Mouse (Mus musculus) CH12.LX (cell line): ENCODE results near the gene Prkn. TPM values are rescaled to one million over a fixed set of nuclear protein-coding genes. Genes with fewer than 3 reads are reported as not detected.

Experiments
- DNase-seq: peaks from one replicate; pipeline ENCODE4 v3.0.0-alpha.2; 2013; ENCODE audit errors: extremely low read depth
- H3K27ac ChIP-seq: 2 replicates; pipeline ENCODE4 v1.5.1; 2012; ENCODE audit warnings: low read depth, mild to moderate bottlenecking, control low read depth, moderate library complexity; ENCODE audit not compliant: insufficient read depth
- H3K27me3 ChIP-seq: replicated peaks from 2 replicates; pipeline ENCODE3; 2012; ENCODE audit warnings: inconsistent platforms
- H3K36me3 ChIP-seq, 2 experiments: replicated peaks in 1 of 2; 2 replicates each; pipeline versions ENCODE3 to v1.6.1; 2012; ENCODE audit warnings: inconsistent platforms in 1 of 2, low read length in 1 of 2, mild to moderate bottlenecking in 1 of 2, mixed read lengths in 1 of 2, moderate library complexity in 1 of 2; ENCODE audit not compliant: control insufficient read depth in 1 of 2, insufficient read depth in 1 of 2
- H3K4me1 ChIP-seq, 2 experiments: 2 replicates each; pipeline ENCODE4 v1.6.1; 2012; ENCODE audit warnings: inconsistent platforms in 1 of 2, moderate library complexity in 1 of 2; ENCODE audit not compliant: insufficient read depth in 2 of 2, control insufficient read depth in 1 of 2
- H3K4me2 ChIP-seq: 2 replicates; pipeline ENCODE4 v1.6.1; 2012; ENCODE audit warnings: low read depth, mild to moderate bottlenecking, control low read depth; ENCODE audit not compliant: poor library complexity, insufficient read depth, severe bottlenecking
- H3K4me3 ChIP-seq, 3 experiments: fragments of 150-350 bp in 1 of 3; sonication (generic) in 1 of 3; replicated peaks in 1 of 3; 2 replicates each; pipeline versions ENCODE3 to v1.5.1; 2011 to 2012; ENCODE audit warnings: low read depth in 2 of 3, low read length in 2 of 3, mild to moderate bottlenecking in 2 of 3, moderate library complexity in 2 of 3, control low read depth in 1 of 3, improper control_type of control experiment in 1 of 3, inconsistent platforms in 1 of 3, mixed read lengths in 1 of 3; ENCODE audit not compliant: poor library complexity in 1 of 3
- H3K79me2 ChIP-seq: replicated peaks from 2 replicates; pipeline ENCODE4 v1.6.1; 2012; ENCODE audit warnings: mild to moderate bottlenecking, moderate library complexity; ENCODE audit not compliant: control insufficient read depth, poor library complexity, insufficient read depth, severe bottlenecking; ENCODE audit errors: extremely low read depth
- H3K9ac ChIP-seq: 2 replicates; pipeline ENCODE4 v1.6.1; 2012; ENCODE audit warnings: low read depth, mild to moderate bottlenecking, control low read depth, moderate library complexity; ENCODE audit not compliant: insufficient read depth
- H3K9me3 ChIP-seq: replicated peaks from 2 replicates; pipeline ENCODE3; 2012; ENCODE audit warnings: low read length, inconsistent platforms, mixed read lengths
- BHLHE40 ChIP-seq: IDR thresholded peaks from 2 replicates; pipeline ENCODE4 v1.6.1; 2011; ENCODE audit warnings: mild to moderate bottlenecking, low read depth, low read length, improper control_type of control experiment
- E2F4 ChIP-seq: IDR thresholded peaks from 2 replicates; pipeline ENCODE4 v1.6.1; 2011; ENCODE audit warnings: low read depth, low read length, improper control_type of control experiment; ENCODE audit not compliant: insufficient replicate concordance
- ETS1 ChIP-seq: conservative IDR thresholded peaks from 2 replicates; pipeline ENCODE4 v1.6.1; 2012; ENCODE audit warnings: low read depth, mild to moderate bottlenecking, inconsistent platforms, low read length, improper control_type of control experiment, moderate library complexity
- GABPA ChIP-seq: IDR thresholded peaks from 2 replicates; pipeline ENCODE4 v1.6.1; 2012; ENCODE audit warnings: low read depth, low read length, improper control_type of control experiment, inconsistent platforms; ENCODE audit not compliant: insufficient replicate concordance
- IRF4 ChIP-seq: IDR thresholded peaks from 2 replicates; pipeline ENCODE4 v1.6.1; 2014; ENCODE audit warnings: low read depth, mild to moderate bottlenecking, inconsistent platforms, low read length, improper control_type of control experiment
- JUND ChIP-seq: conservative IDR thresholded peaks from 2 replicates; pipeline ENCODE4 v1.6.1; 2011; ENCODE audit warnings: low read depth, low read length, improper control_type of control experiment
- MEF2A ChIP-seq: IDR thresholded peaks from 2 replicates; pipeline ENCODE4 v1.6.1; 2014; ENCODE audit warnings: low read depth, mild to moderate bottlenecking, inconsistent platforms, low read length, improper control_type of control experiment, borderline replicate concordance
- MXI1 ChIP-seq: IDR thresholded peaks from 2 replicates; pipeline ENCODE4 v1.6.1; 2011; ENCODE audit warnings: mild to moderate bottlenecking, low read depth, low read length, improper control_type of control experiment
- NRF1 ChIP-seq: IDR thresholded peaks from 2 replicates; pipeline ENCODE4 v1.6.1; 2014; ENCODE audit warnings: low read depth, mild to moderate bottlenecking, inconsistent platforms, low read length, improper control_type of control experiment, moderate library complexity
- PAX5 ChIP-seq: IDR thresholded peaks from 2 replicates; pipeline ENCODE4 v1.6.1; 2012; ENCODE audit warnings: low read length, inconsistent platforms, mixed read lengths
- POLR2AphosphoS2 ChIP-seq: IDR thresholded peaks from 2 replicates; pipeline ENCODE4 v1.6.1; 2011; ENCODE audit warnings: low read depth, low read length, improper control_type of control experiment
- RAD21 ChIP-seq: IDR thresholded peaks from 2 replicates; pipeline ENCODE4 v1.6.1; 2011; ENCODE audit warnings: low read depth, mild to moderate bottlenecking, low read length, improper control_type of control experiment, moderate library complexity
- RCOR1 ChIP-seq: conservative IDR thresholded peaks from 2 replicates; pipeline ENCODE4 v1.6.1; 2012; ENCODE audit warnings: low read depth, mild to moderate bottlenecking, inconsistent platforms, low read length, improper control_type of control experiment
- SIN3A ChIP-seq: IDR thresholded peaks from 2 replicates; pipeline ENCODE4 v1.6.1; 2012; ENCODE audit warnings: low read length, improper control_type of control experiment, inconsistent platforms
- TBP ChIP-seq: conservative IDR thresholded peaks from 2 replicates; pipeline ENCODE4 v1.6.1; 2011; ENCODE audit warnings: low read depth, low read length, improper control_type of control experiment
- USF2 ChIP-seq: conservative IDR thresholded peaks from 2 replicates; pipeline ENCODE4 v1.6.1; 2011; ENCODE audit warnings: low read depth, low read length, improper control_type of control experiment
- dilution Hi-C: fragments of 300-500 bp; cut with MboI; formaldehyde crosslinking; loops from 2 replicates; pipeline ENCODE4 v1.14.3; 2020; ENCODE audit warnings: low sequenced_read_pairs; ENCODE audit not compliant: extremely low pct_unique_long_range_greater_than_20kb, extremely low pct_ligation_motif_present
- in situ Hi-C: fragments of 300-500 bp; cut with MboI; formaldehyde crosslinking; loops from 3 replicates; pipeline ENCODE4 v1.14.3; 2019; ENCODE audit warnings: low sequenced_read_pairs, low pct_ligation_motif_present, low pct_unique_long_range_greater_than_20kb, mixed read lengths
- polyA plus RNA-seq: library from polyadenylated mRNA; unstranded; fragments of >175 nt; gene quantifications from 2 replicates; pipeline ENCODE4 v1.2.1, GENCODE M21; 2012; ENCODE audit warnings: low read depth; ENCODE audit not compliant: insufficient read length
- total RNA-seq, 2 experiments: library from RNA; depleted of rRNA; stranded (reverse); fragments of 300-350 nt in 1 of 2; fragments of >200 nt in 1 of 2; gene quantifications; 2 replicates each; pipeline ENCODE4 v1.2.3; 2012 to 2014

Gene Prkn
- total and polyA plus RNA-seq, 3 experiments = 0.08 TPM; not detected in 2

DNA sequence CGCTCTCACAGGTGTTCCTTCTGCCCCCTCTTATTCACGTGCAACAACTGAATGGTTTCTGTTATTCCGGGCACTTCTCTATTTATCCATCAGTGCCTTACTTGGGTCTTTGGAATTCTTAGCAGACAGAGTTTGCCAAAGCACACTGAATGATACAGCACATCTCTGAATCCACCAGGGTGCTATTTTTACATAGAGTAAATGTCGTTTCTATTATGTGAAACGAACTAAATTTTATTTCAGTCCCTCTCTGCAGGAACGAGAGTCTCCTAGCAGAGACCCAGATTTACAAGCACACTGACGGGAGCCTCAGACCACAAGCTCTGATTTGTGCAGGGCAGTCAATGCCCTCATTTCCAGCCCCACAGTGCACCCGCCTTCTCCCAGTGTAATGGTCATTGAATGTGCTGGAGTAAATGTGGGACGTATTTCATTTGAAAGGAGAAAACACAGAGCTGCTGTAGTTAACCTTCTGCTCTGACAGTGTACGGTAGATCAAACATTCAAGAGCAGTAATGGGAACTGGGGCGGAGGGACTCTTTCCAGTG is 841.7 kb downstream of the Prkn start:
- H3K27me3 ChIP-seq = peaks cover 3% of the 10 kb centered on the region
- no peak overlapping the region for H3K4me2 ChIP-seq
- no peaks in the 10 kb centered on the region for H3K36me3 ChIP-seq
- H3K4me3 ChIP-seq = no peak overlapping the region
- no peaks in the 10 kb centered on the region for H3K4me1 ChIP-seq
- H3K9ac ChIP-seq = no peak overlapping the region
- H3K27ac ChIP-seq = no peak overlapping the region
- H3K79me2 ChIP-seq = no peaks in the 10 kb centered on the region
- in situ Hi-C loops = no loop called here
- dilution Hi-C loops = no loop called here
- no peak for TF ChIP-seq TBP
- no peak for TF ChIP-seq IRF4
- no peak for TF ChIP-seq RCOR1
- no peak for TF ChIP-seq MXI1
- H3K9me3 ChIP-seq = no peaks in the 10 kb centered on the region
- no peak for DNase-seq

DNA sequence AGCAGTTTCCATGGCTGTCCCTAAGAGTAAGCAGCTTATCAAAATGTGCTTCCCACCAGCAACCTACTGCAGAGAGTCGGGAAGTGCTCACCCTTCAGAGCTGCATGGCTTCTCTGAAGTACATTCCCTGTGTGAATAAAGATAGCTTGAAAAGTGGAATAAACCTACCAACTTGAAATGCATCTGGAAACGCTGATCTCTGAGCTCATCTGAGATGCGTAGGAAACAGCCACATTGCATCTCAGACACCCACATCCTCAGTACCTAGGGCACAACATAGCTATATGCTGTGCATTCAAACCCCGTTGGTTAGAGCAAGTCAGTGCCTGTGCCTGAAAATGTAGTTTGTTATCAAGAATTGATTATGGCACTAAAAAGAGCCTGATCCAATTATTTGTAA is 864.8 kb downstream of the Prkn start:
- TF ChIP-seq JUND = no peak
- no peak for TF ChIP-seq E2F4
- TF ChIP-seq ETS1 = no peak
- no peak for TF ChIP-seq USF2
- no peak for TF ChIP-seq PAX5
- TF ChIP-seq SIN3A = no peak
- no peak for TF ChIP-seq RAD21
- TF ChIP-seq NRF1 = no peak
- TF ChIP-seq POLR2AphosphoS2 = no peak
- no peak for TF ChIP-seq BHLHE40
- no peak for TF ChIP-seq IRF4
- TF ChIP-seq MEF2A = no peak
- TF ChIP-seq GABPA = no peak
- Histone ChIP-seq H3K9ac (no peak overlapping the region), H3K27me3 (peaks cover 2% of the 10 kb centered on the region), H3K36me3 (no peaks in the 10 kb centered on the region), H3K9me3 (no peaks in the 10 kb centered on the region), H3K4me2 (no peak overlapping the region), H3K79me2 (no peaks in the 10 kb centered on the region), H3K27ac (no peak overlapping the region), H3K4me3 (no peak overlapping the region), H3K4me1 (no peaks in the 10 kb centered on the region)
- DNase-seq = no peak
- in situ Hi-C loops = no loop called here
- dilution Hi-C loops = no loop called here
